ENCODE assay signal across 16 mouse cellular contexts in genomic region chr7:49635971-49636370, GRCm38 (mm10). TPM values are rescaled to one million over a fixed set of nuclear protein-coding genes. Genes with fewer than 3 reads are reported as not detected.
DNase-seq lines count a peak whose midpoint lies in the region; ATAC-seq and TF ChIP-seq lines count a peak whose summit lies in the region.
"Had no signal": no experiment of that assay in that cellular context is flagged by ENCODE, and none has a peak within 500 bp of the region (broad histone marks: within the 10 kb centered on the region; RNA-seq: fewer than 3 reads in every experiment).

No protein-coding gene starts in this region.

- no peaks in the 10 kb centered on the region for H3K9me3 ChIP-seq in hindbrain, embryonic 10.5 days
- H3K9me3 ChIP-seq in hindbrain, postnatal 0 days (ENCODE audit: low read length), result no peaks in the 10 kb centered on the region
- H3K9me3 ChIP-seq in embryonic facial prominence, embryonic 11.5 days (replicated peaks; ENCODE audit: control insufficient read depth, low read length), result no peaks in the 10 kb centered on the region; the same call in 1 of the 2 replicates
- H3K9me3 ChIP-seq in limb, embryonic 10.5 days (replicated peaks), result no peaks in the 10 kb centered on the region
- H3K9me3 ChIP-seq in midbrain, postnatal 0 days (ENCODE audit: low read length), result no peaks in the 10 kb centered on the region
- H3K9me3 ChIP-seq in heart, embryonic 10.5 days, result no peaks in the 10 kb centered on the region
- H3K9me3 ChIP-seq: embryonic facial prominence, embryonic 12.5 days; heart, embryonic 12.5 days; liver, embryonic 13.5 days; neural tube, embryonic 12.5 days had no signal

- 1% methylated on average over 22 of the region's 22 CpGs for WGBS in hindbrain, embryonic 10.5 days
- under 1% methylated on average over 22 of the region's 22 CpGs for WGBS in hindbrain, postnatal 0 days
- under 1% methylated on average over 22 of the region's 22 CpGs for WGBS in embryonic facial prominence, embryonic 11.5 days
- under 1% methylated on average over 22 of the region's 22 CpGs for WGBS in limb, embryonic 10.5 days
- 1% methylated on average over 22 of the region's 22 CpGs for WGBS in midbrain, postnatal 0 days
- 1% methylated on average over 22 of the region's 22 CpGs for WGBS in heart, embryonic 10.5 days

- H3K36me3 ChIP-seq in hindbrain, embryonic 10.5 days, result peaks cover 7% of the 10 kb centered on the region; the same call in 1 of the 2 replicates
- H3K36me3 ChIP-seq in hindbrain, postnatal 0 days (ENCODE audit: insufficient read depth, low read length), result no peaks in the 10 kb centered on the region
- no peaks in the 10 kb centered on the region for H3K36me3 ChIP-seq in embryonic facial prominence, embryonic 11.5 days (replicated peaks; ENCODE audit: control insufficient read depth, insufficient read depth, low read depth, low read length)
- no peaks in the 10 kb centered on the region for H3K36me3 ChIP-seq in limb, embryonic 10.5 days
- no peaks in the 10 kb centered on the region for H3K36me3 ChIP-seq in midbrain, postnatal 0 days (ENCODE audit: insufficient read depth, low read length)
- no peaks in the 10 kb centered on the region for H3K36me3 ChIP-seq in heart, embryonic 10.5 days
- H3K36me3 ChIP-seq: embryonic facial prominence, embryonic 12.5 days; heart, embryonic 12.5 days; liver, embryonic 13.5 days; neural tube, embryonic 12.5 days had no signal

- no peak for ATAC-seq in hindbrain, postnatal 0 days
- no peak for ATAC-seq in embryonic facial prominence, embryonic 11.5 days (replicated peaks; ENCODE audit: insufficient number of reproducible peaks, low FRiP score, low TSS enrichment, low read depth)
- no peak for ATAC-seq in midbrain, postnatal 0 days (ENCODE audit: low FRiP score)

- peak overlapping the region; percentile 50 for H3K4me3 ChIP-seq in hindbrain, embryonic 10.5 days
- no peak overlapping the region for H3K4me3 ChIP-seq in hindbrain, postnatal 0 days (ENCODE audit: low read length)
- 0 out of 2 replicates have a peak overlapping the region, but pooled peaks have one; percentile 0 for H3K4me3 ChIP-seq in embryonic facial prominence, embryonic 11.5 days (ENCODE audit: low read depth, low read length)
- H3K4me3 ChIP-seq in limb, embryonic 10.5 days, result no peak overlapping the region
- peak overlapping the region; percentile 1; the same call in 1 of the 2 replicates for H3K4me3 ChIP-seq in midbrain, postnatal 0 days (ENCODE audit: low read depth, low read length)
- no peak overlapping the region for H3K4me3 ChIP-seq in heart, embryonic 10.5 days
- H3K4me3 ChIP-seq: embryonic facial prominence, embryonic 12.5 days; liver, embryonic 13.5 days; neural tube, embryonic 12.5 days had no signal

- H3K4me2 ChIP-seq in hindbrain, postnatal 0 days (ENCODE audit: low read depth, low read length), result no peak overlapping the region
- no peak overlapping the region for H3K4me2 ChIP-seq in embryonic facial prominence, embryonic 11.5 days (ENCODE audit: low read depth, low read length)
- H3K4me2 ChIP-seq in midbrain, postnatal 0 days (ENCODE audit: low read depth, low read length, poor library complexity, severe bottlenecking), result no peak overlapping the region
- H3K4me2 ChIP-seq: embryonic facial prominence, embryonic 12.5 days; heart, embryonic 12.5 days; liver, embryonic 13.5 days had no signal

- peaks cover 56% of the 10 kb centered on the region for H3K4me1 ChIP-seq in hindbrain, embryonic 10.5 days (replicated peaks)
- H3K4me1 ChIP-seq in hindbrain, postnatal 0 days (ENCODE audit: insufficient read depth, low read length), result 0 out of 2 replicates have a peak, but pooled peaks cover 4% of the 10 kb centered on the region
- H3K4me1 ChIP-seq in embryonic facial prominence, embryonic 11.5 days (ENCODE audit: control insufficient read depth, insufficient read depth, low read length), result no peaks in the 10 kb centered on the region
- H3K4me1 ChIP-seq in limb, embryonic 10.5 days, result peaks cover 43% of the 10 kb centered on the region
- H3K4me1 ChIP-seq in midbrain, postnatal 0 days (ENCODE audit: insufficient read depth, low read length), result no peaks in the 10 kb centered on the region
- peaks cover 23% of the 10 kb centered on the region for H3K4me1 ChIP-seq in heart, embryonic 10.5 days

- peaks cover 100% of the 10 kb centered on the region for H3K27me3 ChIP-seq in hindbrain, embryonic 10.5 days (ENCODE audit: insufficient read depth, poor library complexity, severe bottlenecking)
- H3K27me3 ChIP-seq in hindbrain, postnatal 0 days (ENCODE audit: insufficient read depth, low read length), result peaks cover 80% of the 10 kb centered on the region
- H3K27me3 ChIP-seq in embryonic facial prominence, embryonic 11.5 days (ENCODE audit: control insufficient read depth, insufficient read depth, low read length), result peaks cover 72% of the 10 kb centered on the region
- peaks cover 100% of the 10 kb centered on the region for H3K27me3 ChIP-seq in limb, embryonic 10.5 days (ENCODE audit: low read depth, poor library complexity, severe bottlenecking)
- peaks cover 55% of the 10 kb centered on the region for H3K27me3 ChIP-seq in midbrain, postnatal 0 days (ENCODE audit: insufficient read depth, low read length)
- peaks cover 98% of the 10 kb centered on the region for H3K27me3 ChIP-seq in heart, embryonic 10.5 days (ENCODE audit: insufficient read depth, poor library complexity, severe bottlenecking)

- H3K9ac ChIP-seq in hindbrain, postnatal 0 days (replicated peaks; ENCODE audit: low read length), result no peak overlapping the region
- H3K9ac ChIP-seq in embryonic facial prominence, embryonic 11.5 days (replicated peaks; ENCODE audit: low read length), result no peak overlapping the region
- H3K9ac ChIP-seq in midbrain, postnatal 0 days (replicated peaks; ENCODE audit: low read length, poor library complexity, severe bottlenecking), result no peak overlapping the region
- H3K9ac ChIP-seq: embryonic facial prominence, embryonic 12.5 days; heart, embryonic 12.5 days; liver, embryonic 13.5 days; neural tube, embryonic 12.5 days had no signal

- H3K27ac ChIP-seq in hindbrain, embryonic 10.5 days, result peak overlapping the region; percentile 82
- no peak overlapping the region for H3K27ac ChIP-seq in hindbrain, postnatal 0 days
- H3K27ac ChIP-seq in embryonic facial prominence, embryonic 11.5 days (replicated peaks; ENCODE audit: low read depth, low read length), result no peak overlapping the region
- no peak overlapping the region for H3K27ac ChIP-seq in limb, embryonic 10.5 days
- no peak overlapping the region for H3K27ac ChIP-seq in midbrain, postnatal 0 days (ENCODE audit: low read depth, low read length)
- no peak overlapping the region for H3K27ac ChIP-seq in heart, embryonic 10.5 days
- H3K27ac ChIP-seq: embryonic facial prominence, embryonic 12.5 days; liver, embryonic 13.5 days; neural tube, embryonic 12.5 days had no signal

- peak; percentile 39 for DNase-seq in hindbrain, embryonic 10.5 days (ENCODE audit: low spot score)
- no peak for DNase-seq in hindbrain, postnatal 0 days (ENCODE audit: low spot score)
- DNase-seq in embryonic facial prominence, embryonic 11.5 days (ENCODE audit: low spot score), result peak; percentile 44
- DNase-seq in limb, embryonic 10.5 days (ENCODE audit: low spot score), result peak; percentile 55
- DNase-seq in midbrain, postnatal 0 days (ENCODE audit: low spot score), result no peak
- DNase-seq in yolk sac, embryonic 10.5 days (ENCODE audit: low spot score), result no peak
- DNase-seq in adrenal gland, adult 2 months, result no peak
- no peak for DNase-seq in heart, embryonic 10.5 days (ENCODE audit: low spot score)
- DNase-seq: adrenal gland, postnatal 25 days; cerebellum, adult 18-20 months; kidney, postnatal 25 days; liver, embryonic 13.5 days had no signal

- TF ChIP-seq CTCF in hindbrain, postnatal 0 days (IDR thresholded peaks at IDR 0.05; ENCODE audit: low read depth), result no peak
- TF ChIP-seq CTCF in midbrain, postnatal 0 days (IDR thresholded peaks at IDR 0.05), result no peak

RNA-seq across cellular contexts. Expression of gene Dbx1, which starts 0.7 kb away (rescaled TPM):
- 42.0 and 72.1 TPM in 2 replicates for polyA plus RNA-seq in hindbrain, embryonic 10.5 days (2016; fragmentation: Nextera tagmentation; extraction: Ambion mirVana)
- total RNA-seq in hindbrain, postnatal 0 days (2014; rRNA removed), result 0.43 and 0.68 TPM in 2 replicates
- 0.53 and 0.59 TPM in 2 replicates for polyA plus RNA-seq in hindbrain, postnatal 0 days (2015; fragmentation: Nextera tagmentation; extraction: Ambion mirVana)
- polyA plus RNA-seq in embryonic facial prominence, embryonic 11.5 days (2014; fragmentation: Nextera tagmentation; extraction: Ambion mirVana), result 4.3 and 7.6 TPM in 2 replicates
- not detected in 2 replicates for polyA plus RNA-seq in limb, embryonic 10.5 days (2016; fragmentation: Nextera tagmentation; extraction: Ambion mirVana)
- total RNA-seq in midbrain, postnatal 0 days (2014; rRNA removed), result 0.77 and 1.6 TPM in 2 replicates
- 0.84 and 1.2 TPM in 2 replicates for polyA plus RNA-seq in midbrain, postnatal 0 days (2015; fragmentation: Nextera tagmentation; extraction: Ambion mirVana)
- total RNA-seq in adrenal gland, adult 2 months (2021), result not detected
- not detected in 2 replicates for polyA plus RNA-seq in adrenal gland, adult 2 months (2012; rRNA removed)
- polyA plus RNA-seq in heart, embryonic 10.5 days (2016; fragmentation: Nextera tagmentation; extraction: Ambion mirVana), result 0.06 TPM in 1 of 2 replicates, not detected in the other
- total RNA-seq: adrenal gland, postnatal 25 days; left cerebral cortex, adult 18-20 months had no signal

Comparison
In these comparisons a context has a peak if more than half of its experiments do, and no peak if none do; other contexts are left out.
1. DNase-seq: peak in hindbrain, embryonic 10.5 days (single experiment), embryonic facial prominence, embryonic 11.5 days (single experiment) and limb, embryonic 10.5 days (single experiment); none in hindbrain, postnatal 0 days (single experiment), midbrain, postnatal 0 days (single experiment), yolk sac, embryonic 10.5 days (single experiment), adrenal gland, adult 2 months (single experiment) and heart, embryonic 10.5 days (single experiment).
2. H3K4me3 ChIP-seq: peak in hindbrain, embryonic 10.5 days (single experiment), embryonic facial prominence, embryonic 11.5 days (single experiment) and midbrain, postnatal 0 days (single experiment); none in hindbrain, postnatal 0 days (single experiment), limb, embryonic 10.5 days (single experiment) and heart, embryonic 10.5 days (single experiment).